Mouse (Mus musculus) left cerebral cortex, adult 8-10 months (tissue): ENCODE data around the gene Pdia5. TPM values are rescaled to one million over a fixed set of nuclear protein-coding genes. Genes with fewer than 3 reads are reported as not detected.

Experiments
- DNase-seq, 2 experiments: peaks; one replicate each; pipeline ENCODE4 v3.0.0; 2022; ENCODE audit warnings: low spot score in 2 of 2
- total RNA-seq, 4 experiments: library from RNA; stranded (reverse); gene quantifications; 2 replicates each; pipeline ENCODE4 v1.2.4; 2022

The Pdia5 gene
- total RNA-seq: 1 to 10 TPM; 2.9 to 5.8 (median 4.3) TPM

GRCm38 (mm10) chr16:35490231-35491070 lies at the start of gene Pdia5:
TSS of gene Pdia5 (minus strand) at chr16:35490873.
- DNase-seq: peak; percentile 62 to 86

GRCm38 (mm10) chr16:35539041-35539440 lies 48.4 kb upstream of the Pdia5 start:
- no peak for DNase-seq

GRCm38 (mm10) chr16:35537651-35538050 lies 47.0 kb upstream of the Pdia5 start:
- no peak for DNase-seq

- no peak for DNase-seq
These were observed 44.0 kb upstream of the Pdia5 start for GRCm38 (mm10) chr16:35534630-35535029.

GRCm38 (mm10) chr16:35524200-35524599 lies 33.5 kb upstream of the Pdia5 start:
- DNase-seq: no peak

GRCm38 (mm10) chr16:35519245-35519644 lies 28.6 kb upstream of the Pdia5 start:
- no peak for DNase-seq

GRCm38 (mm10) chr16:35517976-35518951 lies 27.6 kb upstream of the Pdia5 start:
- DNase-seq: no peak

- no peak for DNase-seq
These were observed 25.4 kb upstream of the Pdia5 start for GRCm38 (mm10) chr16:35515977-35516612.

- no peak for DNase-seq
These were observed 18.8 kb upstream of the Pdia5 start for GRCm38 (mm10) chr16:35509331-35510070.

GRCm38 (mm10) chr16:35508581-35508980 lies 17.9 kb upstream of the Pdia5 start:
- DNase-seq: no peak

GRCm38 (mm10) chr16:35505786-35506185 lies 15.1 kb upstream of the Pdia5 start:
- no peak for DNase-seq

- no peak for DNase-seq
These were observed 13.6 kb upstream of the Pdia5 start for GRCm38 (mm10) chr16:35504266-35504665.

- DNase-seq: no peak
These were observed 11.8 kb upstream of the Pdia5 start for GRCm38 (mm10) chr16:35502456-35502855.

- no peak for DNase-seq
These were observed 10.6 kb upstream of the Pdia5 start for GRCm38 (mm10) chr16:35501106-35501760.

- DNase-seq: no peak
These were observed 9.7 kb upstream of the Pdia5 start for GRCm38 (mm10) chr16:35500342-35500741.

GRCm38 (mm10) chr16:35489793-35490192 lies 880 bp downstream of the Pdia5 start:
- no peak for DNase-seq

GRCm38 (mm10) chr16:35489066-35489718 lies 1.5 kb downstream of the Pdia5 start:
- DNase-seq: no peak

GRCm38 (mm10) chr16:35487776-35488175 lies 2.9 kb downstream of the Pdia5 start:
- no peak for DNase-seq

- DNase-seq: no peak
These were observed 3.6 kb downstream of the Pdia5 start for GRCm38 (mm10) chr16:35487056-35487455.

GRCm38 (mm10) chr16:35485711-35486110 lies 5.0 kb downstream of the Pdia5 start:
- no peak for DNase-seq
